Mouse (Mus musculus) macrophage (primary cell): ENCODE measurements around the gene Mipol1. TPM values are rescaled to one million over a fixed set of nuclear protein-coding genes. Genes with fewer than 3 reads are reported as not detected.

Source experiments
- H3K27ac ChIP-seq: fragments of 350-480 bp; formaldehyde crosslinking; 2 replicates; pipeline ENCODE4 v1.9.0; 2021
- H3K36me3 ChIP-seq: fragments of 350-480 bp; formaldehyde crosslinking; 2 replicates; pipeline ENCODE4 v1.9.0; 2021; ENCODE audit errors: inconsistent target
- H3K4me3 ChIP-seq: fragments of 350-480 bp; formaldehyde crosslinking; 2 replicates; pipeline ENCODE4 v1.9.0; 2021; ENCODE audit errors: inconsistent target
- H3K79me2 ChIP-seq: fragments of 350-480 bp; formaldehyde crosslinking; 2 replicates; pipeline ENCODE4 v1.9.0; 2021; ENCODE audit errors: inconsistent target
- WGBS: methylation state at CpG from one replicate; pipeline ENCODE4 v1.1.7; 2026; ENCODE audit warnings: inconsistent platforms; ENCODE audit not compliant: missing documents; 5-methylcytosine and 5-hydroxymethylcytosine counted together
- polyA plus RNA-seq: library from polyadenylated mRNA; stranded (reverse); fragments of 250-400 nt; gene quantifications from 3 replicates; pipeline ENCODE4 v1.2.4, GENCODE M21; 2018; ENCODE audit warnings: inconsistent platforms

Gene Mipol1
- polyA plus RNA-seq, 1 experiment from 2014 or later, result 1.4 TPM

DNA sequence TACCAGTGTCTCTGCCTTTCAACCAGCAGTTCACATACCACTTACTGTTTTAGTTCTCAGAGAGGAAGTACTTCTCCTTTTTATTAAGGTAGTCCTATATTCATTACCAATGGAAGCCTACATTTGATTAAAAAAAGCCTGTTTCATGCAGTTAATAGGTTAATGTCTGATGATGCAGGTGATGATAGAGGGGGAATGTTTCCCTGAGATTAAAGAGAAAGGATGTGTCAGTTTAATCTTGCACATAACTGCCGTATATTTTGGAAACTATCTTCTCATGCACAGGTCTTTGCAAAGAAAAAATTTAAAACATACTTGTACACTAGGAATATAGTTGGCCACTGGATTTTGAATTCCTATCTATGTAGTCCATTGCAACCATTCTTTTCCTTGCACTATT lies 77.5 kb downstream of the Mipol1 start:
- Histone ChIP-seq H3K36me3 (no peaks in the 10 kb centered on the region), H3K4me3 (no peak overlapping the region), H3K79me2 (no peaks in the 10 kb centered on the region), H3K27ac (no peak overlapping the region)
- 93% methylated on average over 1 of the region's 1 CpGs for WGBS

DNA sequence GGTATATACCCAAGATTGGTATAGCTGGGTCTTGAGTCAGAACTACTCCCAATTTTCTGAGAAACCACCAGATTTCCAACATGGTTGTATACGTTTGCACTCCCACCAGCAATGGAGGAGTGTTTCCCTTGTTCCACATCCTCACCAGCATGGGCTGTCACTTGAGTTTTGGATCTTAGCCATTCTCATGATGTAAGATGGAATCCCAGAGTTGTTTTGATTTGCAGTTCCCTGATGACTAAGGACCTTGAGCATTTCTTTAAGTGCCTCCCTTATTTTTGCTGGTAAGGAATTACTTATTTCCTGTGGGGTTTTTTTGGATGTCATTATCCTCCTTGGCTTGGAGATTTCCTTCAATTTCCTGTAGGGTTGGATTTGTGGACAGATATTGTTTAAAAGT lies 108.8 kb downstream of the Mipol1 start:
- WGBS, result 86% methylated on average over 1 of the region's 1 CpGs
- no peaks in the 10 kb centered on the region for H3K79me2 ChIP-seq

GRCm38 (mm10) chr12:57340111-57340510 lies 109.9 kb downstream of the Mipol1 start:
- Histone ChIP-seq H3K4me3 (no peak overlapping the region), H3K79me2 (no peaks in the 10 kb centered on the region), H3K36me3 (no peaks in the 10 kb centered on the region), H3K27ac (no peak overlapping the region)
- WGBS, result 90% methylated on average over 2 of the region's 2 CpGs

More for the DNA sequence above, 108.8 kb downstream of the Mipol1 start:
- Histone ChIP-seq H3K36me3 (no peaks in the 10 kb centered on the region), H3K4me3 (no peak overlapping the region), H3K27ac (no peak overlapping the region)

GRCm38 (mm10) chr12:57362732-57363131 lies 132.5 kb downstream of the Mipol1 start:
- Histone ChIP-seq H3K4me3 (no peak overlapping the region), H3K36me3 (no peaks in the 10 kb centered on the region)
- 82% methylated on average over 2 of the region's 2 CpGs for WGBS

GRCm38 (mm10) chr12:57364027-57364426 lies 133.8 kb downstream of the Mipol1 start:
- H3K4me3 ChIP-seq, result no peak overlapping the region
- H3K36me3 ChIP-seq, result no peaks in the 10 kb centered on the region
- no peak overlapping the region for H3K27ac ChIP-seq
- whole genome bisulfite sequencing, result 93% methylated on average over 7 of the region's 7 CpGs
- no peaks in the 10 kb centered on the region for H3K79me2 ChIP-seq

More at GRCm38 (mm10) chr12:57362732-57363131, 132.5 kb downstream of the Mipol1 start:
- Histone ChIP-seq H3K27ac (no peak overlapping the region), H3K79me2 (no peaks in the 10 kb centered on the region)

DNA sequence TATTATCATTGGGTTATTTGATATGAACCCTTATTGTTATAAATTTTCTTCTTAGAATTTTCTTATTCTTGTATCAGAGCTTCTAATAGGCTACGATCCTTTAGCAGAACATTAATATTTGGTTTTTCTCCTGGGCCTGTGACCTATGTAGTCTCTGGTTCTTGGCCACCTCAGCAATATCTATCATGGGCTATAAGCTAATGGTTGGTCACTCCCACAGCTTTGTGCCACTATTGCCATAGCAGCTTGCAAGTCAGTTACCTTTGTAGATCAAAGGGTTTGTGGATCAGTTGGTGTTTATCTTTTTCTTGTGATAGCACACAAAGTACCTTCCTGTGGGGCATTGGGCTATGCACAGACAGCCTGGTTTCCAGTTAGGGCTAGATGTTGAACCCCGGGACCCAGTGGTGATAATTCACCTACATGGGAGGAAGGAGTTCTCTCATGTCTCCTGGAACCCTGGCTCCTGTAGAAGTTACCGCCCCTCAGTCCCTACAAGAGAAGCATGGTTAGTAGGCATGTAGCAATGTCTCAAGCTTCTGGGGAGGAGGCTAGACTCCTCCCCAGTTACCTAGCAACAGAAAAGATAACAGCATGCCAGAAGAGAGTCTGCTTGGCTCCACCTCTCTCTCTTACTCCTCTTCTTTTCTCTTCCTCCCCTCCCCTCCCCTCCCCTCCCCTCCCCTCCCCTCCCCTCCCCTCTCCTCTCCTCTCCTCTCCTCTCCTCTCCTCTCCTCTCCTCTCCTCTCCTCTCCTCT lies 141.7 kb downstream of the Mipol1 start:
- no peak overlapping the region for H3K4me3 ChIP-seq
- H3K79me2 ChIP-seq, result no peaks in the 10 kb centered on the region
- WGBS, result 97% methylated on average over 3 of the region's 3 CpGs
- no peak overlapping the region for H3K27ac ChIP-seq
- H3K36me3 ChIP-seq, result no peaks in the 10 kb centered on the region

- H3K4me3 ChIP-seq, result no peak overlapping the region
- 91% methylated on average over 6 of the region's 6 CpGs for WGBS
Observed at GRCm38 (mm10) chr12:57382797-57383196, 152.6 kb downstream of the Mipol1 start.

DNA sequence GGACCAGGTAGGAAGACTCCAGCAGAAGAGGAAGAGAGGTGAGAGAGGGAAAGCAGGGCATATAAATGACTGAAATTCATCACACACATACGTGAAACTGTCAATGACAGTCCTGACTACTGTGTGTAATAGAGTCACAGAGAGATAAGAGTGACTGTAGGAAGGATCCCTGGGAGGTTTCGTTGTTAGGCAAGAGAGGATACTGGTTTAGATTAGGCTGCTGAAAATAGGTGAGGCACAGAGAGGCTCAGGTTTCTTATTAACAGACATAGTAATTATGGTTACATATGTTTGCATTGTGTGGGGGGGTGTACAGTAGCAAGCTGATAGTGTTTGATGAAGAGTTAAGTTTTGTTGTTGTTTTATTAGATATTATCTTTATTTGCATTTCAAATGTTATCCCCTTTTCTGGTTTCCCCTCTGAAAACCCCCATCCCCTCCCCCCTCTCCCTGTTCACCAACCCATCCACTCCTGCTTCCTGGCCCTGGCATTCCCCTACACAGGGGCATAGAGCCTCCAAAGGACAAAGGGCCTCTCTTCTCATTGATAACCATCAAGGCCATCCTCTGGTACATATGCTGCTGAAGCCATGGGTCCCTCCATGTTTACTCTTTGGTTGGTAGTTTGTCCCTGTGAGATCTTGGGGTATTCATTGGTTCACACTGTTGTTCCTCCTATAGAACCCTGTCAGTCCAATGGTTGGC lies 157.5 kb downstream of the Mipol1 start:
- Histone ChIP-seq H3K36me3 (no peaks in the 10 kb centered on the region), H3K79me2 (no peaks in the 10 kb centered on the region), H3K4me3 (no peak overlapping the region), H3K27ac (no peak overlapping the region)
- WGBS, result 100% methylated on average over 2 of the region's 2 CpGs

More at GRCm38 (mm10) chr12:57382797-57383196, 152.6 kb downstream of the Mipol1 start:
- H3K27ac ChIP-seq, result no peak overlapping the region
- H3K36me3 ChIP-seq, result no peaks in the 10 kb centered on the region
- H3K79me2 ChIP-seq, result no peaks in the 10 kb centered on the region

GRCm38 (mm10) chr12:57399547-57399946 lies 169.3 kb downstream of the Mipol1 start:
- Histone ChIP-seq H3K27ac (no peak overlapping the region), H3K36me3 (no peaks in the 10 kb centered on the region), H3K79me2 (no peaks in the 10 kb centered on the region), H3K4me3 (no peak overlapping the region)
- 94% methylated on average over 4 of the region's 4 CpGs for WGBS

- 91% methylated on average over 4 of the region's 4 CpGs for WGBS
- no peak overlapping the region for H3K4me3 ChIP-seq
- no peaks in the 10 kb centered on the region for H3K36me3 ChIP-seq
Observed at GRCm38 (mm10) chr12:57400186-57400585, 170.0 kb downstream of the Mipol1 start.

DNA sequence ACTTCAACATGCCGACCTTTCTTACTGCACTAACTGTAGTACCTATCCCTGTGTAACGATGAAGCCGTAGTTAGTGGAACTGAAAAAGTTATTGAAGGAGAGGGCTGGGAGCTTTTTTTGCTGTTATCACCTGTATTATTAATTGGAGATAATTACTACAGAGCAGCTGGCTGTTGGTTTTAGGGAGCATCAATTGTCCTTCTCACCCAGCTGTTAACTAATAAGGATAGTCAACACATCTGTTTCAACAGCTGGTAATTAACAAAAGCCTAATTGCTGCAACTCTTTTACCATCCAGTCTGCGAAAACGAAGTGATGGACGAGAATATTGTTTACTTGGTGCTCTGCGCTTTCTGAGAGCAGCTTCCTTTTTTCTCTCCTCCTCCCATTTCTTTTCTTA lies 170.9 kb downstream of the Mipol1 start:
- Histone ChIP-seq H3K36me3 (no peaks in the 10 kb centered on the region), H3K27ac (no peak overlapping the region), H3K79me2 (no peaks in the 10 kb centered on the region), H3K4me3 (no peak overlapping the region)
- WGBS, result 89% methylated on average over 7 of the region's 7 CpGs

More at GRCm38 (mm10) chr12:57400186-57400585, 170.0 kb downstream of the Mipol1 start:
- Histone ChIP-seq H3K79me2 (no peaks in the 10 kb centered on the region), H3K27ac (no peak overlapping the region)

DNA sequence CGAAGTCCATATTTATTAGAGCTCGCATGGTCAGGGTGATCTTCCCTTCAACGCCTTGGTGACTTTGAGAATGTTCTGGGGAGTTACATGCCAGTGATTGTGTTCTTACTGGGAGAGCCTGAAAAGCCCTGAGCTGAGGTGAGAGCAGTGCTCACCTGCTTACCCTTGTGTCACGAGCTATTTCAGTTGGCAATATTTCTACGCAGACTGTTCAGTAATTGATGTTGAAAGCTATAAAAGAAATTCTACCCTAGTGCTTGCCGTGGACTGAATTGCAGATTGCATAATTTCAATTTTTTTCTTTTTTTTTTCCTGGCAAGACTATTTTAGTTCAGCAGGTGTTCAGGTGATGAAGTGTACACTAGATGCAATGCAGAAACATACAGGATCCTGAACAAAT lies 172.1 kb downstream of the Mipol1 start:
- Histone ChIP-seq H3K36me3 (no peaks in the 10 kb centered on the region), H3K79me2 (no peaks in the 10 kb centered on the region), H3K4me3 (no peak overlapping the region), H3K27ac (no peak overlapping the region)
- 96% methylated on average over 4 of the region's 6 CpGs for WGBS

DNA sequence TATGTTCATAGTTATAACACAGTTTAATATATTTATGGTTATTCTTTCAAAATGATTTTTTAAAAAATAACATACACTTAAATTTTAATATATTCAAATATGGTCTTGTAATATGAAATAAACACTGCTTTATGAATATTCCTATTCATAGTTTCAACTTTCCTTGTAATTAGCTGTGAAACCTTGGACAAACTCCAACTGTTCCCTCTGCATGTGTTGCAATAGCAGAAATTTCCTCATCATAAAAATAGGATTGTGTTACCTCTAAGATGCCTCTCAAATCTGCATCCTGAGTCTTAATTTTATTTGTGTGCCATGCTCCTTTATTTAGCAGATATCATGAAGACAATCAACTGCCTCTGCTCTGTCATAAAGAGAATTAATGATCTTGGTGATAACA lies 179.7 kb downstream of the Mipol1 start:
- Histone ChIP-seq H3K4me3 (no peak overlapping the region), H3K79me2 (no peaks in the 10 kb centered on the region), H3K36me3 (no peaks in the 10 kb centered on the region)

DNA sequence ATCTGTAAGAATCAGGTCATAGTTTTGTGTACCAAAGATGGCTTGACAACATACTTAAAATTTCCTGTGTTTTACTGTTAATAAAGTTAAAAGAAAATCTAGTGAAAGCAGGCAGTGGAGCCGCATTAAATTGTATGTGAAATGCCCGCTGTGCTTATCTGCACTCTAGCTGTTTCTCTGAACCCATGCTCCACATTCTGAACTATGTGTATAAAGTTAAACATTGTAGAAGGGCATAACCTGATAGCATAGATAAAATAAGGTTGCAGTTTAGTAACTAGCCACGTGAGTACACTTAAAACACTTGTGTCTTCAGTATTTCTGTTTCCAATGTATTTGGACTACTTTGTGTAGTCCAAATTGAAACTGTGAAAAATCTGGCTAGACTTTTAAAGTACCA lies 183.6 kb downstream of the Mipol1 start:
- Histone ChIP-seq H3K27ac (no peak overlapping the region), H3K36me3 (no peaks in the 10 kb centered on the region), H3K79me2 (no peaks in the 10 kb centered on the region), H3K4me3 (no peak overlapping the region)
- 84% methylated on average over 3 of the region's 3 CpGs for WGBS

More for the DNA sequence above, 179.7 kb downstream of the Mipol1 start:
- H3K27ac ChIP-seq, result no peak overlapping the region

GRCm38 (mm10) chr12:57424902-57425301 lies 194.7 kb downstream of the Mipol1 start:
- WGBS, result 96% methylated on average over 5 of the region's 5 CpGs

More at GRCm38 (mm10) chr12:57424902-57425301, 194.7 kb downstream of the Mipol1 start:
- Histone ChIP-seq H3K79me2 (no peaks in the 10 kb centered on the region), H3K36me3 (no peaks in the 10 kb centered on the region), H3K27ac (no peak overlapping the region), H3K4me3 (no peak overlapping the region)
